Mouse (Mus musculus) layer of hippocampus, adult 8-10 months (tissue): ENCODE data around the gene Wdr11. TPM values are rescaled to one million over a fixed set of nuclear protein-coding genes. Genes with fewer than 3 reads are reported as not detected.
A peak's percentile ranks its signal among the peaks of the same experiment; 100 is the strongest.

Experiments
- DNase-seq, 2 experiments: peaks; one replicate each; pipeline ENCODE4 v3.0.0; 2022; ENCODE audit warnings: low spot score in 2 of 2
- total RNA-seq, 4 experiments: library from RNA; stranded (reverse); gene quantifications; 2 replicates each; pipeline ENCODE4 v1.2.4; 2022

Gene Wdr11
- total RNA-seq, 4 experiments from 2014 or later = 44.7 to 49.2 (median 48.1) TPM

GRCm38 (mm10) chr7:129652901-129653460 is 61.3 kb downstream of the Wdr11 start:
- no peak for DNase-seq

DNA sequence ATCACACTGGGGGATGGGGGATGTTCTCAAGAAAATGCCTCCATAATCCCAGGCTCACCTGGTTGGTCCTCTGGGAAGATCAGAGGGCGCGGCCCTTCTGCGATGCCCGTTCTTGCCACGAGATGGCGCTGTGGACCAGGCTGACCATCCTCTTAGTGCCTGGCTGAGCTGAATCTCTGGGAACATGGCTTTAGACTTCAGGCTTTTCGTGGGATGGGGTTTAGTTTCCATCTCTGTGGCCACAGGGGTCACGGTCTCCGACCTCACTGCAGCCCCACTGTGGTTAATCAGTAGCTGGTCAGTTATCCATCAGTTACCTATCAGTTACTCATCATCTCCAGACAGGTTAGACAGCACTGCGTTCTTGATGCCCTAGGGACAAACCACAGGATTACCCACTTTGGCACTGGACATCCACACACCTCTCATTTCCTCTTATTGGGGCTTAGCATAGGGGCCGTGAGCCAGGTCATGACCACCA is 62.2 kb downstream of the Wdr11 start:
- DNase-seq = peak; percentile 51 to 84

GRCm38 (mm10) chr7:129654923-129655322 is 63.3 kb downstream of the Wdr11 start:
- no peak for DNase-seq

GRCm38 (mm10) chr7:129655604-129656226 is 64.1 kb downstream of the Wdr11 start:
- no peak for DNase-seq

- no peak for DNase-seq
Measured at GRCm38 (mm10) chr7:129657867-129658266, 66.2 kb downstream of the Wdr11 start.

DNA sequence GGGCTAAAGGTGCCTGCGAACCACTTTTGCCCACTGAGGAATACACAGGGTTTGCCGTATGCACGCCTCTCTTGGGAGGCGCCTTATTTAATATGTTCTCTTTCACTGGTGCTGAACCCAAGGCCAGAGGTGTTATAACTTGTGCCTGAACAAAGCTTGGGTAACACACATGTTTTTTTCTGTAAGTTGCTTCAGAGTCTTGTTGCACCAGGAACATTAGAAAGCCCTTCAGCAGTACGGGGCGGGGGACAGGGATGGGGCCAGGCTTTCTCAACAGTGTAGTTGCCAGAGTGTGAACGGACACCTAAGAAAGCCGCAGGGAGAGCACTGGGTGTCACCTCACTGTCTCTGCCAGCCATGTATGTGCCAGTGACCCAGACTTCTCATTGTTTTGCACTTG is 68.1 kb downstream of the Wdr11 start:
- DNase-seq = no peak

DNA sequence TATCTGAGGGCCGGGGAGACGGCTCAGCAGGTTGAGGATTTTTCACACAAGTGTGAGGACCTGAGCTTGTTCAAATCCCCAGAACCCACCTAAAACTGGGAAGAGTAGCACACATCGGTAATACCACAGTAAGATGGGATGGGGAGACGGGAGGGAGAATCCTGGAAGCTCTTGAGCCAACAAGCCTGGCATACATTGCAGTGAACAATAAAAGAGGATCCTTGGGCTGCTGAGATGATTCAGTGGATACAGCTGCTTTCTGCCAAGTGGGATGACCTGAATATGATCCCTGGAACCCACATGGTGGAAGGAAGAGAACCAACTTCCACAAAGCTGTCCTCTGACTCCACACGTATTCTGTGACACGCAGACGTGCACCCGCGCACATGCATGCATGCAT is 68.9 kb downstream of the Wdr11 start:
- DNase-seq = no peak

GRCm38 (mm10) chr7:129662051-129662789 is 70.6 kb downstream of the Wdr11 start:
- DNase-seq = peak in 1 of 2 experiments; percentile 28

DNA sequence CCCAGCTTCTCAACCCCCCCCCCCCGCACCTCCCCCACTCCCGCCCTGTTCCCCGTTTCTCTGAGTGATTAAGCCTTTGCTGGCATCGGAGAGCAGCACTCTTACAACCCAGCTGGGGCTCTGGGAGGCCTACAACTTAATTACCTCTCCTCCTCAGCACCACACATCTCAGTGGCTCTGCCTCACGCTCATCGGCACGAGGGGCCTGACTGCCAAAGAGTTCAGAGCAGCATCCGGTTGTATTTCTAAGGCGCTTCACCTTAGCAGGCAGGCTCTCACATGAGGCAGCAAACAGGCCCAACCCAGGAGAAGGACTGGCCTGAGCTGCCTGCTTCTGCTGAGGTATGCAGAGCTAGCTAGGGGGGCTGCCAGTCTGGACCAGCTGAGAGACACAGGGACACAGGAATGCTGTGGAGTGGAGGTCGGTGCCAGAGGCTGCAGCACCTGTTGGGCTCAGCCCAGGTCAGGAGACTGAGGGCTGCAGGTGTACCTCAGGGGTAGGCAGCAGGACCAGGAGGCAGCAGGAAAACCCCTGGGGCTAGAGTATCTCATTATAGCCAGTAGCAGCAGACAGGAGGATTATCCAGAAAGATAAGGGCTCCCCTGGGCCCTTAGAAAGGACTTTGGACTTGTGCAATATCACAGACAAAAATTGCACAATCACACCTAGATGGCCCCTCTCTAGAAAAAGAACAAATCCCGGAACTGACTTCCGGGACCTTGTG is 72.3 kb downstream of the Wdr11 start:
- no peak for DNase-seq

DNA sequence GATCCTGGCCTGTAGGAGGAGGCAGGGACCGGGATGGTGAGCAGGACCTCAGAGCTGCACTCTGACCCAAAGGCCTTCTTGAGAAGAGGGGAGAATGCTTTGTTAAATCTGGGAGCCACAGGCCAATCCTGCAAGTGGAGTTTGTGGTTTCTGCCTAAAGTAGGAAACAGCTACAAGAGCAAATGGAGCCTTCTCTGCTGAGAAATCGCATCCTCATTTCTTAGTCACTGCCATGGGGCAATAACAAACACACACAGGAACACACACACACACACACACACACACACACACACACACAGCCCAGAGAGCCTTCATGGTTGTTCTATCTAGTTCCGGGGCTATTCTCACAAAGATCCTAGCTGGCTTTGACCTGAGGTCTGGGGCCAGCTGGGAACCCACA is 73.7 kb downstream of the Wdr11 start:
- DNase-seq = no peak

GRCm38 (mm10) chr7:129665921-129666320 is 74.3 kb downstream of the Wdr11 start:
- DNase-seq = no peak

DNA sequence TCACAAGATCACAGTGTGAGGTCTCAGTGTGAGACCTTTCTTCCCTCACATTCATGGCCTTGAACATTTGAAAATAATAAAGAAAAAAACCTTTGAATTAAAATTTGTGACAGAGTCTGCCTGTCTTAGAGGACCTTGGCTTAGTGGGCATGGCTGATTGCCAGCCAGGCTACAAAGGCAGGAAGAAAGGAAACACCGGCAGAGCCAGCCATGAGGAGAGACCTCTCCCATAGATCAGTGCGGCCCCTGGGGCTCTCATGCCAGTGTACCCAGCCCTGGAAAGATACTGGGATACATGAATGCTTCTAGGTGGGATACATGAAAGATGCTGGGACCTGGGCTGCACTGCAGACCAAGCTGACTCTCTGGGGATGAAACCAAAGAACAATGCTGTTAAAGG is 74.9 kb downstream of the Wdr11 start:
- no peak for DNase-seq

GRCm38 (mm10) chr7:129670280-129670679 is 78.6 kb downstream of the Wdr11 start:
- DNase-seq = no peak

DNA sequence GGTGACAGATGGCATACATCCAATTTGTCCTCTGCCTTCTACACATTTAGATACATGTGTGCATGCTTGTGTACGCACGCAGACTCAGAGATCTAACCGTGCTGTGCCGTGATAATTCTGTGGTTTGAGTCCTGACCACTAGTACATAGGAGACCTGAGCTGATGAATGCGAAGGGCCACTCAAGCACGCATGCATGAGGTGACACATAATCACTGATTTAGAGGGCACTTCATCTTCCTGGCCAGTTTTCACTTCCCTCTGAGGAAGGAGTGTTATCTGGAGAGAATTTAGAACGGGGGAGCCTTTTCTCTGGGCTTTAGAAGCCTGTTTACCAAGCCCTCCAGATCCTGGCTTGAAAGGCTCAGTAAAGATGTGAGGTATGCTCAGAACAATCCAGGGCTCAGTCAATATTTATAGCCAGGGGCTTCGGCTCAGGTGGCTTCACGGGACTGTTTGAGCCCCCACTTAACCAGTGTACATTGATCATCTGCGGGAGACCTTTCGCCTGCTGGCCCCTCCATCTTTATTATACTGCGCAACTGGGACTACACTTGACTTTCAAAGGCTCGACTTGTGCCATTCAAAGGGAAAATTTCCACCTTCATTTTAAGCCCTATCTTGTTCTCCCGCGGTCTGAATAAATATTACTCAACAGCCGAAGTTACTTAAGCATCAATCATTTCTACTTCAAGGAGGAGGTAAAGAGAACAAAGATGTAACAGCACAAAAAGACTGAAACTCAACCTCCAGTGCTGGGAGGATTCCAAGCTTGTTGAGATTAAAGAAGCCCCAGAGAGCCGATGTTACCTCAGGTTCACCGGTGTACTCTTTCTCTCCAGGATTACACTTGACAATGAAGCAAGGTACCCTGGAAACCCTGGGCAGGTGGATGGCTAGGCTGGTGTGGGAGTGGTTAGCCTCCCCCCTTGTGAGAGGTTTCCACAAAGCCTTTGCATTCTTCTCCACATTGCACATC is 80.3 kb downstream of the Wdr11 start:
- no peak for DNase-seq

DNA sequence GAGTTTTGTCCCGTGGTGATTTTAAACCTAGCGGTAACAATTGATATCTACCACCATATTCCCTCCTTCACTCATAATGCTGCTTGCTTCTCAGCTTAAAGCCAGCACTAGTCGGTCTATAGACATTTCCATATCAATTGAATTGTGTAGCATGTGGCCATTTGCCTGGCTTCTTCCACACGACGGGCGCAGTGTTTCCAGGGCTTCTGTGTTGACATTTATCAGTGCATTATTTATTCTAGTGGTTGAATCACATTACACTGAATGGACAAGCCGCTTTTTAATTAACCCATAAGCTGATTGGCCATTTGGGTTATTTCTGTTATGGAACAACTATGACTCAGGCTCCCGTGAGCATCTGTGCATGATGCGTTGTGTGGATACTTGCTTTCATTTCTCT is 82.1 kb downstream of the Wdr11 start:
- no peak for DNase-seq

DNA sequence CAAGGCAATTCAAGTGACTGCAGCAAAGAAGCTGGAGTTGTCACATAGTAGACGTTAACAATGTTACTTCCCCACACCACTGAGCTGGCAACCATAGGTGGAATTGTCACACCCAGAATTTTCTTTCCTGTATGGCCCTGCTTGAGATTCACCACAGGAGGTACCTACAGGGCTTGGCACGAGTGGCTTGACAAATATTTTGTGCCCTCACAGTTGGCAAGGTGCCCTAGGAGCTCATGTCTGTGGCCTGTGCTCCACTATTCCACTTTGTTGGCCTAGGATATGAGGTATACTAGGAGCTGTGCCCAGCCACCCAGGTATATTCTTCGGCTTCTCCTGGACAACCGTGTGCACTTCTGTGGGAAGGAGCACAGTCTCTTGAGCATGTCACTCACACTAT is 82.9 kb downstream of the Wdr11 start:
- no peak for DNase-seq

GRCm38 (mm10) chr7:129675852-129676251 is 84.2 kb downstream of the Wdr11 start:
- DNase-seq = no peak

GRCm38 (mm10) chr7:129677141-129677540 is 85.5 kb downstream of the Wdr11 start:
- DNase-seq = no peak

- DNase-seq = no peak
Measured at GRCm38 (mm10) chr7:129678431-129678830, 86.8 kb downstream of the Wdr11 start.

DNA sequence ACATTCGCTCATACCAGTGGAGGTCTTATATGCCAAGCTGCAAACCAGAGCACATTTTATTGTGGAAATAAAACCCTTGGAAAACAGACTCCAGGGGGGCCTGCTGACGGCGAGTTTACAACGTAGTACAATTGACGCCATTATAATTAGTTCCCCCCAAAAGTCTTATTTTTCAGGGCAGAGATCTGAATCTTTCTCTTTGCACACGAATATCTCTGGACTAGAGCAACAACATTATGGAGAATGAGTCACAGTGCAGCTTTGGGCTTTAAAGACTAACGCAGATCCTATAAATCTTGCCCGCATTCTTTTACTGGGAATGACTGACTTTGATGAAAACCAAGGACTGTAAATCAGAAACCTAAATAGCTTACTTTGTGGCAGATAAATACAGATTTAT is 87.3 kb downstream of the Wdr11 start:
- no peak for DNase-seq
